Mouse (Mus musculus) gastrocnemius, postnatal 14 days (tissue): Measurements from ENCODE around the gene Tbc1d24. TPM values are rescaled to one million over a fixed set of nuclear protein-coding genes. Genes with fewer than 3 reads are reported as not detected.

ENCODE experiments used
- DNase-seq: peaks from one replicate; pipeline ENCODE4 v3.0.0; 2021; ENCODE audit warnings: mixed read lengths
- intact Hi-C: fragments of 180-260 bp; cut with DNase I; formaldehyde crosslinking; loops from one replicate; pipeline ENCODE4 v1.15.1; 2025; ENCODE audit warnings: low total_unique reads
- total RNA-seq, 2 experiments: library from RNA; stranded (reverse); gene quantifications; 2 replicates each; pipeline ENCODE4 v1.2.3; 2021

Gene Tbc1d24
- total RNA-seq, 2 experiments from 2014 or later: 3.4 to 3.5 TPM

DNA sequence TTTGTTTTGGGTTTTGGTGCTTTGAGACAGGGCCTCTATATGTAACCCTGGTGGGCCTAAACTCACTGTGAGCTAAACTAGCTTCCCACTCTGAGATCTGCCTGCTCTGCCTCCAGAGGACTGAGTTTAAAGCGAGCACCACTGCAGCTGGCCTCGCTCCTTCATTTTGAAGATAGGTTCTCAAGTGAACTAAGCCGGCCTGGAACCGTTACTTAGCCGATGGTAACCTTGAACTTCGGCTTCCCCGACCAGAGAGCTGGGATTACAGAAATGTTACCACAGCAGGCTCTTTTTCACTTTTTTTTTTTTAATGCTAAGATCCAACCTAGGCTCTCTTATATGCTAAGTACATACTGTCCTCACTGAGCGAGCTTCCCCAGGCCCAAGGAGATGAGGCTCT lies 12.1 kb downstream of the Tbc1d24 start:
- no peak for DNase-seq
- intact Hi-C loops: loop anchor here (5.0 kb wide), 1 partner anchor 34 kb away; no protein-coding TSS in a partner anchor

DNA sequence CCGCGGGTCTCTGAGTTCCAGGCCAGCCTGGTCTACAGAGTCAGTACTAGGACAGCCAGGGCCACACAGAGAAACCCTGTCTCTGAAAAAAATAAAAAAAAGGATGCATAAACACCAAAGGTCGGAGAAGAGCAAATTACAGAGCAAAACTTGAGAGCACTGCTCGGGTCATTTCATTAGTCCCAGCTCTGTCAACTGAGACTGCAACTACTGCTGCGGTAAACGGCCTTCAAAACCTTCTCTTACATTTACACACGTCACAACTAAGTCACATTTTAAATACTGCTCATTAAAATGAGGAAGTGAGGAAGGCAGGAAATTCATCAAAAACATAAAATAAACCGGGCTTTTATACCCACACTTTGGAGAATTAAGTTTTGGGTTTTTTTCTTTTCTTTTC lies 12.5 kb downstream of the Tbc1d24 start:
- intact Hi-C loops: loop anchor here (5.0 kb wide), 1 partner anchor 34 kb away; no protein-coding TSS in a partner anchor
- DNase-seq: no peak

DNA sequence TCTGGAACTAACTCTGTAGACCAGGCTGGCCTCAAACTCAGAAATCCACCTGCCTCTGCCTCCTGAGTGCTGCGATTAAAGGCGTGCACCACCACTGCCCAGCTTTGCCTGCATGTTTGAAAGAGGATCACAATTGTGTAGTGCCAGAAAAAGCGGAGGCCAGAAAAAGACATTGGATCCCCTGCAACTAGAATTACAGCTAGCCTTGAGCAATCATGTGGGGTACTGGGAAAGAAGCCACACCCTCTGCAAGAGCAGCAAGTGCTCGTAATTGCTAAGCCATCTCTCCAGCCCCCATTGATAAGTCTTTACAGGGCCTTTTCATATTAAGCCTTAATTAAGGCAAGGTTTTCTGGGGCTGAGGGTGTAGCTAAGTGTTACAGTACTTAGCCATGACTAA lies 13.9 kb downstream of the Tbc1d24 start:
- intact Hi-C loops: loop anchor here (5.0 kb wide), 1 partner anchor 36 kb away; no protein-coding TSS in a partner anchor

DNA sequence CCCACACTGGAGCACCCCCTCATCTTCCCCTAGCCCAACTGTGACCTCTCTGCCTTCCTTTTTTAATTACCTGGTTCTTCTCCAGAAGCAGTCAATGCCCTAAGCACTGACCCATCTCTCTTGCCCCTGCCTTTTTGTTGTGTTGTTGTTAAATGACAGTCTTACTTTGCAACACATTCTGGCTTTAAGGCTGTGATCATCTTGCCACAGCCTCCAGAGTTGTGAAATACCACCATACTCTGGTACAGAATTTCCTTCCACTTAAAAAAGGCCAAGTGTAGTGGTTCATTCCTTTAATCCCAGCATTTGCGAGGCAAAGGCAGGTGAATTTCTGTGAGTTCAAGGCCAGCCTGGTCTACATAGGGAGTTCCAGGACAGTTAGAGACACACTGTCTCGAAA lies 14.4 kb downstream of the Tbc1d24 start:
- DNase-seq: no peak
- intact Hi-C loops: loop anchor here (5.0 kb wide), 1 partner anchor 36 kb away; no protein-coding TSS in a partner anchor

More for the DNA sequence above, 13.9 kb downstream of the Tbc1d24 start:
- no peak for DNase-seq

DNA sequence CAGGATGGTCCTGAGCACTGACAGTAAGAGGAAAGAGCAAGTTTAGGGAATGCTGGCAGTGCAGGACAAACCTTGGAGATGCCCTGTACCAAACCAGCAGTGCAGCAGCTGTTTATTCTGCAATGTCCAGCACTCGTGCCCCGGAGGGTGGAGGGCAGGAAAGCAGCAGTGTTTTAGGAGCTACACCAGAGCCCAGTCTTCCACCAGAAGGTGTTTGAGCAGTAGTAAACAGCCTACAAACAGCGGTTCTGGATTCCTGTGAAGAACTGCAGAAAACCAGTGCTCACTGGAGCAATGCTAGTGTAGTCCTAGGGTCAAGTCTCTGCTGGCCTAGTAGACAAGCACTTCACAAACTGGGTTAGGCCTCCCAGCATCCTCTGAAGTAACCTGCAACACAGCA lies 31.1 kb downstream of the Tbc1d24 start:
- intact Hi-C loops: loop anchor here (5.0 to 10.0 kb wide), 2 partner anchors 131 to 213 kb away; no protein-coding TSS in a partner anchor
- no peak for DNase-seq

DNA sequence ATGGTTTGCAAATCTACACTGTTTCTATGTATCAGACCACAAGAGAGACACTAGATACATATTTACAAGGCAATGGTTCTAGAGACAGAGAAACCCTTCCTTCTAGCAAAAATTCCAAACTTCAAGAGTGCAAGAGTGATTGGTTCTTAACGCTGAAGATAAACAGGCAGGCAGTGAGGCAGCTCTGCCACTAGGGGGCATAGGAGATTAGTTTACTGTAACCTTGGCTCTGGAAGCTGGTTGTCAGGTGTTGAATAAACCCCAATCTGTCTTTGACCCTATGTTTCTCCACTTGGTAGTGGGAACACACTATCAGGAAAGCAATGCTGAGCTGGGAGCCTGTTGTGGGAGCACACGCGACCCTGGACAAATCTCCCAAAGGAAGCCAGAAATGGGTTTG lies 31.9 kb downstream of the Tbc1d24 start:
- intact Hi-C loops: loop anchor here (5.0 to 10.0 kb wide), 2 partner anchors 131 to 214 kb away; no protein-coding TSS in a partner anchor
- peak; percentile 56 for DNase-seq

DNA sequence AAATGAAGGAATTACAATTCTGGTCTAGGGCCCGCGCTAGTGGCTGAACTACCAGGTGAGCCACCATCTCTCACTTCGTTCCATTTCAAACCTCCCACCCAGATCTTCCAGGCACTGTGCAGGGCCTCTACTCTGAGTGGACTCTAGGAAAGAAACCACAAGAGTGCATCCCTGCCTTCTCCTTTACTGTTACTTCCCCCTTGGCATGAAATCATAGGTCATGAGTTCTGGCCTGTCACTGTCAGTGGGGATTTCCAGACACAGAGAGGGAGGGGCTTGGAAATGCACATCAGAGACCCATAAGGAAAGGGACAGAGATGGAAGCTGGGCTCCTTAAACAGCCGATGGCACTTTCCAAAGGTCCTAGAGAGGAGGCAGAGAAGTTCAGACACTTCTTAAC lies 33.6 kb downstream of the Tbc1d24 start:
- intact Hi-C loops: loop anchor here (5.0 to 10.0 kb wide), 2 partner anchors 133 to 216 kb away; no protein-coding TSS in a partner anchor
- DNase-seq: no peak

DNA sequence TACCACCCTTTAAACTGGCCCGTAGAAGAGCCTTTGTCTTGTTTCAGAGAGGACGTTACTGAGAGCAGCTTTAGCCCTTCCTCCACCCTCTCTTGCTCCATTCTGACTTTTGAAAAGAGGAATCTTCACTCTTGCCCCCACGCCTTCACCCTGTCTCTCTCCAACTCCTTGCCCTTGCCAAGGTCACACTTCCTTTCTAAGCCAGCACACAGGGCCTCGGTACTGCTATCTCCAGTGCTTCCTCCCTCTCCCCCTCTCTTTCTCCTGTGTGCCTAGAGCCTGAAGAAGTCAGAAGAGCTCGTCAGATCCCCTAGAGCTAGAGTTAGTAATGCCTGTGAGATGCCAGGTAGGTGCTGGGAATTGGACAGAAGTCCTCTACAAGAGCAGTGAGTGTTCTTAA lies 34.6 kb downstream of the Tbc1d24 start:
- intact Hi-C loops: loop anchor here (5.0 to 10.0 kb wide), 2 partner anchors 134 to 217 kb away; no protein-coding TSS in a partner anchor
- no peak for DNase-seq

DNA sequence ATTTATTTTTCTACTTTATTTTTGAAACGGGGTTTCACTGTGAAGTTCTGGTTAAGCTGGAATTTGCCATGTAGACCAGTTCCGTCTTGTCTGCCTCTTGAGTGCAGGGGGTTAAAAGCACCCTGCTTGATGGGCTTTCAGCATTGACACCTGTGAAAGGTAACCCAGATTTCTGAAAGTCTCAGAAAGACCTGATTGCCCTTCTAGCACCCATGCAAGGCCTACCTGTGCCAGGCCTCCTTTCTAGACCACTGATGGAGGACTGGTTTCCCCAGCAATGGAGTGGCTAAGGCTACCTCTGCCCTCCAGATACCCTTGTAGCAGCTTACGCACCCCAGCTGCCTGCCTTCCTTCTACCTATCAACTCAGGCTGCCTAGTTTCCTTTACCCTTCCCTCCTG lies 35.2 kb downstream of the Tbc1d24 start:
- intact Hi-C loops: loop anchor here (5.0 to 10.0 kb wide), 2 partner anchors 135 to 217 kb away; no protein-coding TSS in a partner anchor
- no peak for DNase-seq

DNA sequence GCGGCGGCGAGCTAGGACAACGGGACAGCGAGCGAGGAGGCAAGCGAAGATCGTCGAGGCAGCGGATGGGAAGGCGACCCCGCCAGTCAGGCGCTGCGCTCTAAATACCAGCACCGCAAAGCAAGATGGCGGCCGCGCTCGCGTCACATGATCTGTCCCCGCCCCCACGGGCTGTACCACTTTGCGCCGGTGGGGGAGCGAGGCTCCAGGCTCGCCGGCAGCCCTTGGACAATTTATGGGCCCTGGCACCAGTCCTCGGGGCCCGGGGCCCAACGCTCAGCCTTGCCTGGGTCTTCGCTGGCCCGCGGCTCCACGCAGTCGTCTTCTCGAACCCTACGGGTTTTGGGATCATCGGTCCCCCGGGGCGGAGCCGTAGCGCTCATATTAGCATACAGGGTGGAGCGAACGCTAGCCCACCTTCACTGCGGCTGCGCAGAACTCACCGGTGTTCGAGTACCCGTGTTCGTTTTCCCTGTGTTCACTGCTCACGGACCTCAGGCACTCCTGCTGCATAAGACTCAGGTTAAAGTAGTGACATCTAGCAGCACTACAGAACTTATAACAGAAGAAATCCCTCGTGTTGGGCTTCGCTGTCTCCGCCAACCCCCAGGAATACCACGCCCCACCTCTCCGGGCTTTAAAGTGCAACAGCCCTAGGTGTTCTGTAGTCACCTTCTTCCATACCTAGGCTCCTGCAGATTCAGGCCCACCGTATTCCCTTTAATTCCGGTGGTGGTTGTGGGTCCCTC lies 35.9 kb downstream of the Tbc1d24 start, which contains the start of gene Atp6v0c:
TSS of gene Atp6v0c (minus strand) at position 386 of the 749 bp plus-strand sequence.
- DNase-seq: peak; percentile 96
- intact Hi-C loops: loop anchor here (5.0 to 10.0 kb wide), 2 partner anchors 135 to 218 kb away; no protein-coding TSS in a partner anchor

DNA sequence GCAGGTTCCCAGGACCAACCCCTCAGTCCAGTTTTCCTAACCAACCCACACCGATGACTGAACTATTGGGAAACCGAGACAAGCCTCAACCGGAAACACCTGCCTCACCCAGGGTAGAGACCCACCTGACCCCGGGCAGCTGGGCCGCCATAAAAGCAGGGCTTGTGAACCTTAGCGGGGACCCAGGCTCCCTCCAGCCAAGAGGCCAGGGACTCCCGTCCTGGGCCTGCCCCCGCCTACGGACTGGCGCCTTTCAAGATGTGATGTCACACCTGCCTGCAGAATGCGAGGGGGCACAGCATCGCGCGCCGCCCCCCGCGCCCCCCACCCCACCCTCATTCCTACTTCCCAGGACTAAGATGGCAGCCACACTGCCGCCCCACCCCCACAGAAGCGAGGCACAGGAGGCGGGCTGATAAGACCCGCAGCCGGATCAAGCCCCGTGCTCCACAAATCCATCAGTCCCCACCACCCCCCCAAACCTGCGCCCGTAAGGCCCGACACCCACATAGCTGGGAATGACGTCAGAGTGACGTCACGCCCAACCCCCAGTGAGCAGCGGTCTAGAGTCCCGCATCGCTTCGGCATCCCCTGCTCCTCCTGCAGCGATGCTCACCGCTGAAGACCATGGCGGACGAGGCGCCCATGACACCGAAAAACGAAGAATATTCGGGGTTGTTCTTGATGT lies 36.6 kb downstream of the Tbc1d24 start:
- intact Hi-C loops: no loop called here
- peak; percentile 49 for DNase-seq

DNA sequence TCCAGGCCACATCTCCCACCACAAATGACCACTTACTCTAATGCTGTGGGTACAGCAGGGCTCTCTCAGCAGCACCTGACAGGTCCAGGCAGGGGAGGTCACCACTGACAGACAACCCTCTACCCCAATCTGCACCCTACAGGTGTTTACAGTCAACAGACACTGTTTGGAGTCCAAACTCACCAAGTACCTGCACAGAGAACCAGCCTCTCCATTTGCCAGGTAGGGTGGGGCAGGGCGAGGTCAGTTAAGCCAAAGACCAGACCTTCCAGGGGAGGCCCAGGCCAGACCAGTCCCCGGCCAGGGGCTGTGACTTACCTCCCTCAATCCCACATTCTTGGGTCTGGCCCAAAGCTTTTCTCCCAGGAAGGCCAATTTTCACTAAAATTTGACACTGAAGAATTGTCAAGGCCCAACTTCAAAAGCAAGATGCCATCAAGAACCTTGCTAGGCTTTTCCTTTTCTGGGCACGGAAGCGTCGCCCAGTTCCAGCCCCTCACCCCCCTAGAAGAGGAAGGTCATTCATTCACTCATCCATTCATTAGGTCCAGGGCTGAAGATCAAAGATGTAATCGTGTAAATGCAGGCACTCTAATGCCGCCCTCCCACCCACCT lies 37.4 kb downstream of the Tbc1d24 start:
- intact Hi-C loops: no loop called here
- DNase-seq: no peak

DNA sequence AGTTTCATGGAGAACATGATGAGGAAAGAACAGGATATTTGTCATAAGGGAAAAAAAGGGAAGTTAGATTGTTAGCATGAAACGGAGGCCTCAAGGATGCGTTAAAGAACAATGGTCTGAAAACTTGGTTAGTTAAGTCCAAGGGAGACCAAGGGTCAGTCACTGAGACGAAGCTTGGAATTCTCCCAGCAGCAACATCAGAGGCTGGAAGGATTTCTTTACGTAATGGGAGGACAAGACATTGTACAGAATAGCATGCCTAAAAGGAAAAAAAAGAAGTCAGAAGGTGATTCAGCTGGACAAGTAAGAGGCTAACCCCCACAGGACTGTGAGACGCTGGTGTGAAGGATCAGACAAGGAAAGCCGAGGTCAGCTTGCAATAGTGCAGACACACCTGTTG lies 38.2 kb downstream of the Tbc1d24 start:
- intact Hi-C loops: no loop called here
- no peak for DNase-seq

DNA sequence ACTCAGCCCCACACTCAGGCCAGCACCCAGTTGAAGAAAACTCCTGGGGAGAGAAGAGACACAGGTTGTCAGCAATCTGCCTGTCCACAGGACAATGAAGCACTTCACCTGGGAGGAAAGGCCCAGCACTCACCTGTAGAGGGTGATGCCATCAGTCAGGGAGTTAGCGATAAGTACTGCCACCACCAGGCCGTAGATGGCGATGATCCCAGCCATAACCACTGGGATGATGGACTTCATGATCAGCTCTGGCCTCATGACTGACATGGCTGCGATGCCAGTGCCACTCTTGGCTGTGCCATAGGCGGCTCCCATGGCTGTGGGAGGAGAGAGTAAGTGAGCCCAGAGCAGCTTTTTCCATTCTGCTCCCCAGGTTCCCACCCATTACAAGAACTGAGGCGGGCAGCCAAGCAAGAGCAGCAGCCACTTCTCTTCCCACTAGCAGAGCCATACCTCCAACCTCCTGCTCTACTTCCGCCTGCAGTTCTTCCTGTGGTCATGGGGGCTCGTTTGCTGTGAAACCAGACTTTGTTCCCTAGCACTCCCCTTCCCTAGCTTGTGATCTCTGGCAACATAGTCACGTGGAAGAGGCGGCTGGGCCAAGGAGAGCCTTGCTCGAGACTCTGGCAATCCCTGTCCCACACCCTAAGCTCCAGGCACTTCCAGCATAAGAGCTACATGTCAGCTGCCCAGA lies 40.6 kb downstream of the Tbc1d24 start:
- no peak for DNase-seq
- intact Hi-C loops: no loop called here

DNA sequence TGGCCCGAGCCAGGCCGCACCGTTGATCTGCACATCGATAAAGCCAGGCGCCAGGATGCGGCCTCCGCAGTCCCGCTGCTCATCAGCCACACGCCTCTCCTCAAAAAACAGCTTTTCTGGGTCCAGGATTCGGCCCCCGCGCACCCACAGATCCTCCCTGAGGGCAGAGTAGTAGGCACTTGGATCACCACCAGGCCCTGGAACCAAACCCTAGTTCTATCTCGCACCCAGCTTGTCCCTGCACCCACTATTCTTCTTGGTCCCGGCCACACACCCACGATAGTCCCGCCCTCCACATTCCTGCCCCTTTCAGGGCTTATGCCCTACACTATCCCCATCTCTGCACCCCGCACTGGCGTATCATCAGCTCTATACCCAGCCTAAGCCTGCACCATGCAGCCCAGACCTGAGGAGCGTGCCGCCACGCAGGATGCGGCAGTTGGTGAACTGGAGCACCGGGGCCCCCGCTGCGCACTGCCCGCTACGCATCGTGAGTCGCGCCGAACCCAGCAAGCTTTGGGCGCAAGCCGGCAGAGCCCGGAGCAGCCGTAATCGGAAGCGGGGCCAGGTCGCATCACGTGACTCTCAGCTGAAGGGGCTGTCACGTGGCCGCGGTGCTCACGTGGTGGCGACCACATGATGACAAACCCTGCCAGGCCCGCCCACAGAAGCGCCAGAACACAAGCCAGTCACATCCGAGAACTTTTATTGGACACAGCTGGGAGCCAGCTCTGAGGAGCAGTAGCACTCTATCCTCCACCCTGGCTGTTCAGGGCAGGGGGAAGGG lies 42.0 kb downstream of the Tbc1d24 start, which contains the start of gene Amdhd2:
TSS of gene Amdhd2 (minus strand) at position 591 of the 787 bp plus-strand sequence.
- intact Hi-C loops: no loop called here
- DNase-seq: peak; percentile 97

DNA sequence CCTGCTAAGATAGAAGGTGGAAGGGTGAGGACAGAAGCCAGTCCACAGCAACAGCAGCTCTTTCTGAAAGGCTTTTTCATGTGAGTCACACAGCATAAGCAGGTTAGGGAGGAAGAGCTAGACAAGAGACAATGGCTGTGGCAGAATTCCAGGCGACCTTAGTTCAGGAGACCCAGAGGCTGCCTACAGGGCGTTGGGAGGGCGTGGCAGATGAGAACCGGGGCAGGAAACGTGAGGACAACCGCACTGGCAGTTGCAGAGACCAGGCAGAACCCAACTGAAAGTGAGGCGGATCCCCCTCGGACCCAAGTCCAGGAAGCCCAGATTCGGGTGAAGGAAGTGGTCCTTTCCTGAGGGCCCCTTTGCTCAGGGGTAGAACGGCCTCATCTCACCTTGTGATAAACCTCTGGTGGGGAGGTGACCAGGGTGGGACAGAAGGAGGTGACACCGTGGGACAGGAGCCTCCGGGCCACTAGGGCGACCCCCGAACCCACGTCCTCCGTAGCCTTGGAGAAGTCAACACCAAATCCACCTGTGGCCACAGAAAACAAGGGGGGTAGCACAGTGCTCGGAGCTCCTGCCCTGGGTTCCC lies 42.7 kb downstream of the Tbc1d24 start:
- no peak for DNase-seq

DNA sequence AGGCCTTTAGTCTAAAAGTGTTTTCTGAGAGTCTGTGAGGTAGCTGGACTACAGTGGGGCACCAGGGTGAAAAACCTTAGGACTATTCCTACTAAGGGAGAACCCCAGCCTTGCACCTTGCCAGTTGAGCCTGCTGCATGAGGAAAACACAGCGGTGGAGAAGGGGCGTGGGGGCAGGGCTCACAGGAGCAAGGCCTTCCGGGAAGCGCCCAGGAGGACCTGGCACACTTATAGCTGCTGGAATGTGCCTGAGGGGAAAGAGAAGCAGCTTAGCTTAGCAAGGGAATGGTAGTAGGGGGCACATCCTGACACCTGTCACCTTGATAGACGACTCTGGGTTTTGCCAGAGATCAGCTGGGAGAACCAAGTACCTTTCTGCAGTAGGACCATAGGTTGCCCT lies 43.9 kb downstream of the Tbc1d24 start:
- DNase-seq: no peak
- intact Hi-C loops: no loop called here

More for the DNA sequence above, 42.7 kb downstream of the Tbc1d24 start:
- intact Hi-C loops: no loop called here

DNA sequence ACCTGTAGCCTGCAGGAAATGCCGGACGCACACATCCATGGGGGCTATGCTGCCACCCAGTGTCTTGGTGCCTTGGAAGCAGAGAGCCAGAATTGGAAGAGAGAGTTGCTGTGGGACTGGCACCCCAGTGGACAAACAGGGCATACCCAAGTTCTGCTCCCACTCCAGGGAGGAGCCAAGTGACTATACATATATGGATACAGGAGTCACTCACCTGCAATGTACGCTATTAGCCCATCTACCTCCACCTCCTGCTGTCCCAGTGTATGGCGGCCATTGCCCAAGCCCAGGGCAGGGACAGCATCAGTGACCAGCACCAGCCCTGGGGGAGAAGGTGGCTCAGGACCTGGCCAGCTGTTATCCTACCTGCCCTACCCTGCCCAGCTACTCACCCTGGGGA lies 47.8 kb downstream of the Tbc1d24 start:
- DNase-seq: no peak
- intact Hi-C loops: loop anchor here (5.0 kb wide), 1 partner anchor 230 kb away; no protein-coding TSS in a partner anchor
